Mouse (Mus musculus) gonadal fat pad, adult 2 months (tissue): ENCODE results near the gene Rnf180. TPM values are rescaled to one million over a fixed set of nuclear protein-coding genes. Genes with fewer than 3 reads are reported as not detected.
A peak's percentile ranks its signal among the peaks of the same experiment; 100 is the strongest.
"Not testable (repeated sequence)": the region's sequence is repeated elsewhere in the genome, so short reads cannot be mapped to it uniquely, and the experiment has no call there.

Experiments used
- DNase-seq: peaks from one replicate; pipeline ENCODE4 v3.0.0-alpha.2; 2012; ENCODE audit warnings: low read depth
- polyA plus RNA-seq: library from polyadenylated mRNA; depleted of rRNA; stranded (reverse); fragments of >200 nt; gene quantifications from 2 replicates; pipeline ENCODE4 v1.2.3, GENCODE M21; 2012; rRNA removed

The Rnf180 gene
- polyA plus RNA-seq = 32.0 and 42.0 TPM in 2 replicates

DNA sequence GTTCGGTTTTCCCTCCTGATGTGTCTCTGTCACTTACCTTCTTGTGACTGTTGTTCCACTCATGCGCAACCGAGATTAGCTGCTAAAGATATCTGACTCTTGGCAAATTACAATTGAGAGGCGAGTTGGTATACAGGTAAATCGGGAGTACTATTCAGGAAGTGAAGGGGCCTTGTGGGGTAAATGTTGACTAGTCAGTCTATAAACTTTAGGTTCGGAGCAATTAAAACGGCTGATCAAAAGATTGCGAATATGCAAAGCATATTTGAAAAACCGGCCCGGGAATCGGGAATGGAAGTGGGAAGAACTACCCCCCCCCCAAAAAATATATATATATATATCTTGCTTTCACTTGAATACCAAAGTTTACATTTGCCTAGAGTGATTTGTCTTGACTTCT, at the start of gene Rnf180:
Gene Rnf180 (minus strand): TSS at position 101 of the 400 bp plus-strand sequence.
- no peak for DNase-seq

DNA sequence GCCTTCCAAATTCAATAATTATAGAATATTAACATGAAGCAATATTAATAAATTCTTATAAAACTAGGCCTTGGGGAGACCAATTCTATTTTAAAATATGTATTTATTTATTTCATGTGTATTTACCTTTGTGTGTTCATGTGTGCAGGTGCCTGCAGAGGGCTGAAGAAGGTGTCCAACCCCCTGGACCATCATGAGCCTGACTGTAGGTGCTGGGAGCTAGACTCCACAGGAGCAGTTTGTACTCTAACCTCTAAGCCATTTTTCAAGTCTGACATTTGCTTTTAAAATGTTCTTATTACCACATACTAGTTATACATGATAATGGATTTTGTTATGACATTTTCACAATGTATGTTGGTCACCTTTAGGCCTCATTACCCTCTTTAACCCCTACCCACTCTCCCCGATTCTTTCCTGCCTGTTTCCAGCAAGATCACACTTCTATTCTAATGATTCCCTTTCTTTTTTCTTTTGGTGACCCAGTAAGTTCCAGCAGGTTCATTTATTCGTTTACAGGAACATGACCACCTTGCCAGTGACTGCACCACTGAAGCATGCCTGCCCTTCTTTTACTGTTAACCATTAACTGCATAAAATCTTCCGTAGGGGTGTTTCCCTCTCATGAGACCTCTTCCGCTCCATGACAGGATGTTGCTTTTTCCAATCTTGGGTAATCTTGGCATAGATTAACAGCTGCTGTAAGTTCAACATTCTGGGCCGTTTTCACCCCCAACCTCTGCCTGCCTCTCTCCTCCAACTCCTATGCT, 36.8 kb upstream of the Rnf180 start:
- DNase-seq = no peak

GRCm38 (mm10) chr13:105326946-105327345, 32.3 kb upstream of the Rnf180 start:
- no peak for DNase-seq

DNA sequence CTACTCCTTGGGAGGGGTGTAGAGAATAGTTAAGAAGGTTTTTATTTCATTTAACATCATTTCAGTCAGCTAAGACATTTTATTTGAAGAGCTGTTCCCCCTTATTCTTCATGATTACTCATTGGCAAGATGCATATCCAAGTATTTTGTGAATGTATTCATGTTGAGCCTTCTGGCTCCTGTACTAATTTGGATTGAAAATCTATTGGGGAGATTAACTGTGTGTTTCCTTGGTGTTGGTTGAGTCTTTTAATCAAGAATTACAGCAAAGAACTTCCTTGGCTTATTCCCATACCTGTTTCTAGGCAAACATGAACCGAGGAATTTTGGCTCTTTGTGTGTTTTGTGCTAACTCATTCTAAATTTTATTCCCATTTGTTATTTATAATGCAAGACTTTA, 22.3 kb upstream of the Rnf180 start:
- no peak for DNase-seq

- DNase-seq = no peak
Observed at GRCm38 (mm10) chr13:105316009-105316408, 21.4 kb upstream of the Rnf180 start.

- DNase-seq = no peak
Observed at GRCm38 (mm10) chr13:105312763-105313162, 18.1 kb upstream of the Rnf180 start.

DNA sequence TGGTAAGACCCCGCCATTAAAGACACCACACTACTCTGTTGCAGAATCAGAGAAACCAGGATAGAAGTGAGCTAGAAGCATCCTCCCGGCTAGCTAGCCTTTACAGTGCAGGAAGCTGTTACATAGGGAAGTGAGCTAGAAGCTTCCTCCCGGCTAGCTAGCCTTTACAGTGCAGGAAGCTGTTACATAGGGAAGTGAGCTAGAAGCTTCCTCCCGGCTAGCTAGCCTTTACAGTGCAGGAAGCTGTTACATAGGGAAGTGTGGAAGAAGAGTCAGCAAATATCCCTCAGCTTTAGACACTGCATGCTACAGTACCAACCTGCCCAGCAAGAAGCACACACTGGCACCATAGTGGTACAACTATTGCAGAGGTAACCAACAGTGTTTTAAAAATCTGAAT, 15.9 kb upstream of the Rnf180 start:
- DNase-seq = not testable (repeated sequence)

DNA sequence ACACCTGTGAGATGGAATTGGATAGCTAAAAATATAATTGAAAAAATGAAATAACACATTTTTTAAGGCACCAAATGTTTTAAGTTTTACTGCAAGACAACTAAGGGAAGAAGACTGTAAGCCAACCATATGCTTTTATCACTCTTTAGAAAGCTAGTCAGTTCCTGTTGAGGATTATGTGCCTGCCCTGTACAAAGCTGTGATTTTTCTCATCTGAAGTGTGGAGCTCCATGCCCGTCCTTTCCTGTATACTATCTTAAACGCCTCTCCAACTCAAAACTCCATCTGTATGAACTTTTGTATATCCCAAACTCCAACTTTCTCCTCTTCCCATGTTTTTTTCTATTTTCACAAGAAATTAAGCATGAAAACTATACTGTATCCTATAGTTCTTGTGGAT, 10.9 kb upstream of the Rnf180 start:
- DNase-seq = no peak

- no peak for DNase-seq
Observed at GRCm38 (mm10) chr13:105304054-105304453, 9.4 kb upstream of the Rnf180 start.

- no peak for DNase-seq
Observed at GRCm38 (mm10) chr13:105300009-105300346, 5.4 kb upstream of the Rnf180 start.

DNA sequence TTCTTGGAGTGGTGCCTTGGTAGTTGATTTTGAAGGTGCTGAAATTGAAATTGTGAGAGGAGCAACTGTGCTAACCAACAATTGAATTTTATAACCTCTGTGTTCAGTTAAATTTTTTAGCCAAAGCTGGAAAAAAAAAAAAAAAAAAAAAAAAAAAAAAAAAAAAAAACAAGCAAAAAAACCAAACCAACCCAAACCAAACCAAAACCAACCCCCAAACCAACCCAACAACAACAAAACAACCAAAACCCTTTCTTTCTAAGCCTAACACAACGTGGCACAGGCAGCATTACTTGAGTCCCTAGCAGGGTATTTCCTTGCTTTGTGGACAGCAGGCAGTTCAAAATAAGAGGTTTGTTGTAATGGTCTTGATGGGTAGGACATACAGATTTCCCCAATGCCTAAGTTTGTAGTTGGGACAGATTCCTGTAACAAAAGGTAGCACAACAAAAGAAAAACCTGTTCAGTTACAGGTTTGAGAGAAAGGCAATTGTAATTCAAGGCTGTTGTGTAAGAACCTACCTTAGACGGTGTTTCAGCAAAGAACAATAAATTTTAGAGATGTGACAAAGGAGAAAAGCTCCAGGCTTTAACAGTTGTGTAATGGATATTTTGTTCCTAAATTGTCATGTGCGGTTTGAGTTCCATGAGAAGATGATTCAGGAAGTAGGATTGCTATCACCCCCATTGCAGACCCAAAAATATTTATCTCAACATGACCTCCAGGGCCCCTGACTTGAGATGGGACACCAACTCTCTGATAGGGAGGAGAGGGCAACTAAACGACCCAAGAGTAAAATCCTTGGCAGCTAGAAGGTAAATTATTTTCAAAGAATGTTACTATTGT, 4.8 kb upstream of the Rnf180 start:
- DNase-seq = peak; percentile 59

DNA sequence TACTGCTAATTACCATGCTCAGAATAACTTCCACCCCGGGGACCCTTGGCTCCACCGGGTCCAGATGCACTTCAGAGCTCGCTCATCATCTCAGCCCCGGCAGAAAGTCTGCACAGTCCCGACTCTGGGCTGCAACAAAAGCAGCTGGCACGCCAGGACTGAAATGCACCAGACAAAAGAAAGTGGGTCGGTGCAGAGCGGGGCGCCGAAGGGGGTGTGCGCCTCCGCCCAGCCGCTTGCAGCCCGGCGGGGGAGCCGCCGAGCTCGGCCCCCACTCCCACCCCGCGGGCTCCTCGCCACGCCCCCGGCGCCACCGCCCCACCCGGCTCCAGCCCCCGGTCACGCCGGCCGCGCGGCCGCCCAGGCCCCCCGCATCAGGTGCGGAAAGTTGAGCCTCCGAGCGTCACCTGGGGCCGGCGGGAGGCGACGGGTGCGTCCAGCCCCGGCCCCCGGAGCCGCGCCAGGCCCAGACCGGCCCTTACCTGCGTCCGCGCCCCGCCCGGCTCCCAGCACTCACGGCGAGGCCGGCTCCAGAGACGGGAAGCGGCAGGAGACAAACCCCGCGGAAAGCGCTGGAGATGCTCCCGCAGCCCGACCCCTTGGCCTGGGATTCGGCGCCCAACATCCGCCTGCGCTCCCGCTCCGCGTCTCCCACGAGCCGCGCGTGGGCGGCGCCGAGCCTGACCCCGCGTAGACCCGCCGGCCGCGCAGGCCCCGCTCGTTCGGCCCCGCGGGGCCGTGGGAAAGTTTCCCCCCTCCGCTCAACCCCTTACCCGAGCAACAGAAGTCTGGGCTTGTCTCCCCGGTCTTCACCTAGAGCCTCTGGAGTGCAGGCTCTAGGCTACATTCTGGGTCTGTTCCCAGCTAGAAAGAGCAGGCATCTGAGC, 591 bp downstream of the Rnf180 start:
- DNase-seq = no peak

- no peak for DNase-seq
Observed at GRCm38 (mm10) chr13:105291816-105292215, 2.8 kb downstream of the Rnf180 start.

DNA sequence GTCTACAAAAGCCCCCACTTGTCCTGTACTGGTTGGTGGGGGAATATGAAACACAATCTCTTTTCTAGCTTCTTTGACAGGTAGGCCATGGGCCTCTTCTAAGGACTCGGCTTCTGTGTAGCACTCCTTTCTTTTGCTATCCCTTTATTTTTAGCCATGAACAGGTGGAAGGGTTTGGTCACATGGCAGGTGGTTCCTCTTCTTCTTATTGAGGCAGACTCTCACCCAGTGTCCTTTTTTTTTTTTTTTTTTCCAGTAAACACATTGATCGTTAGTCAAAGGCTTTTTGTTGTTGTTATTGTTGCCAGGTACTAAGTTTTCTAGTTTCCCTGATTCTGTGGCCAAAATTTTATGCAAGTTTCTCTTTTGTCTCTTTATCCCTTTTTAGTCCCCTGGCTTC, 4.0 kb downstream of the Rnf180 start:
- no peak for DNase-seq

DNA sequence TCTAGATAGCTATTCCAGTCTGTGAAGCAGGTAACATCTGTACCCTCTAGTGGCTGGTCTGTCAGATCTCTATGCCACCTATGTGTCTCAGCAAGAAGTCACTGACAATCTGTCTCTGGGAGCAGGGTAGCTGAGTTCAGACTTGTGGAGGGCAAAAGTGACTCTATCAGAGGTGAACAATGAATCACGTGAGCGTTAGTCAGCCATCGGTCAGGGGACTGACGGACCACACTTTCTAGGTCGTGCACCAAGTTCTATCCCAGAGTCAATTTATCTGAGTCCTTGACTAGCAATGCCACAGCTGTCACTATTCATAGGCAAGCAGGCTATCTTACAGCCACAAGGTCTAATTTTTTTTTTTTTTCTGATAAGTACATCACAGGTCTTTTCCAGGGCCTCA, 4.6 kb downstream of the Rnf180 start:
- no peak for DNase-seq

- no peak for DNase-seq
Observed at GRCm38 (mm10) chr13:105279397-105280018, 15.1 kb downstream of the Rnf180 start.

GRCm38 (mm10) chr13:105270394-105271094, 24.1 kb downstream of the Rnf180 start:
- no peak for DNase-seq

GRCm38 (mm10) chr13:105267464-105267863, 27.2 kb downstream of the Rnf180 start:
- no peak for DNase-seq

DNA sequence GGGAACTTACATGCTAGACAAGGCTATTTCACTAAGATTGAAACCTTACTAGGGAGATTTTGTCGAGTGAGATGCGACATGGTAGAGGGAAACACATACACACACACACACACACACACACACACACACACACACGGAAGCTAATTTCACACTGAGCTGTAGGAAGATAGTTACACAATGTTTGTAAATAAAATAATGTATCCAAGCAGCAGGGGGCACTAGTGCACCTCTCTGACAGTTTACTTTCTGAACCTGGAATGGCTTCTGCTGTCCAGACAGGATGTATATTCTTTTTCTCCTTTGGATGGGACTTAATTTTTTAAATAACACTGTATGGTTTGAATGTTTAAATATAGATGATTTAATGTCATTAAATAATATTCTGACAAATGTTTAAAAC, 27.9 kb downstream of the Rnf180 start:
- peak; percentile 3 for DNase-seq

DNA sequence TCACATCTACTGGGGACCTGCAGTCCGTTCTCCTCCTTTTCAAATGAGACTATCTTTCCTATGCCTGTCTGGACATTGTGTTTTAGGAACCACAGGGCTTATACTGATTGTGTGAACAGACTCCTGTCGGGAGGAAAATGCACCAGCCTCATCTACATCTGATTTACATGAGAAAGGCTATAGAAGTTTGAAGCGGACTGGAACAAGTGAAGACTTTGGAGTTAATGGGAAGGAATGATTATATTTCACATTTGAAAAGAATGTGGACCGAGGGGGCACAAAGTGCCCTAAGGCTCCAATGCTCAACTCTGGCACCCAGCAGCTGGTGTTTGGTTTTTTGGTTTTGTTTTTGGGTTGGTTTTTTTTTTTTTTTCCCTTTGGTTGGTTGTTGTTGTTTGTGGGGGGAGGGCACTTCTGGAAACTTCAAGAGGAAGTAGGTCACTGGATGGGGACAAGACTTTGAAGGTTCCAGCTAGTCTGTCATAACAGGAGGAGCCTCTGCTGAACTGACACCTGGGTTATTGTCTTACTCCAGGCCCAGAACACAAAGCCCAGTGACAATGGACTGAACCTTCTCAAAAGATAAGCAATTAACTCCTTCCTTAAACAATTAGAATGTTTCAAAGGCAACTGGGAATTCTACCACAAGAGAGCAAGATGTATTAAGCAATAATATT, 37.7 kb downstream of the Rnf180 start:
- DNase-seq = no peak
